Mouse (Mus musculus) activated CD4-positive, CD25-positive, alpha-beta regulatory T cell, adult 4 months (primary cell): ENCODE data around the gene Qars. TPM values are rescaled to one million over a fixed set of nuclear protein-coding genes. Genes with fewer than 3 reads are reported as not detected.

Source experiments
- ATAC-seq: one replicate; pipeline ENCODE4 v1.8.0; 2017
- polyA plus RNA-seq, 2 experiments: library from polyadenylated mRNA; unstranded; fragments of 100-300 nt; shearing (Covaris generic); gene quantifications; one replicate each; pipeline ENCODE4 v1.2.1; 2017

The Qars gene
- 100 to 1,000 TPM; 131 to 141 TPM for polyA plus RNA-seq

- ATAC-seq, result peak; percentile 99
Measured at GRCm38 (mm10) chr9:108507619-108508434, at the start of gene Qars. Gene Qars (plus strand): TSS chr9:108507706.

GRCm38 (mm10) chr9:108459939-108460318 is 47.6 kb upstream of the Qars start:
- no peak for ATAC-seq

GRCm38 (mm10) chr9:108460319-108461178 is 47.0 kb upstream of the Qars start, which contains the start of gene Ccdc71:
Gene Ccdc71 (plus strand): TSS chr9:108460527.
- peak; percentile 90 for ATAC-seq

DNA sequence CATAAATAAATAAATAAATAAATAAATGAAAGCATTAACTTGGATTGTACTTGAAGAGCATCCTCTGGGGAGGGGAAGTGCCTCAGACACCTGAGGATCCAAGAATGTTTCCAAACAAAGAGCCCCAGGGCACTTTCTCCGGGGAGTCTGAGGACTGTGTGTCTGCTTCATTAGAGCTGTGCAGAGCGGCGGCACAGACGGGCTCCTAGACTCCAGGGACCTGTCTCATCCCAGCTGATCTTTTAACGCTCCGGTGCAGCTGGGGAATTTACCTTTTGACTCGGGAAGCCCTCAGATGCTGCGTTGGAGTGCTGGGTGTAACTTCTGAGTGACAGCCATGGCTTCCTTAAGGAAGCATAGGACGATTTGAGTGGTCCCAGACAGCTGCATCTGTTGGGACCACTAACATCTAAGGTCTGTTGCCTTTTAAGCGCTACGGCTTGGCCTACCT is 46.3 kb upstream of the Qars start, which contains the start of gene Klhdc8b:
Klhdc8b (minus strand) TSS at position 401 of the 451 bp plus-strand sequence.
- no peak for ATAC-seq

- no peak for ATAC-seq
Measured at GRCm38 (mm10) chr9:108461675-108462074, 45.8 kb upstream of the Qars start.

DNA sequence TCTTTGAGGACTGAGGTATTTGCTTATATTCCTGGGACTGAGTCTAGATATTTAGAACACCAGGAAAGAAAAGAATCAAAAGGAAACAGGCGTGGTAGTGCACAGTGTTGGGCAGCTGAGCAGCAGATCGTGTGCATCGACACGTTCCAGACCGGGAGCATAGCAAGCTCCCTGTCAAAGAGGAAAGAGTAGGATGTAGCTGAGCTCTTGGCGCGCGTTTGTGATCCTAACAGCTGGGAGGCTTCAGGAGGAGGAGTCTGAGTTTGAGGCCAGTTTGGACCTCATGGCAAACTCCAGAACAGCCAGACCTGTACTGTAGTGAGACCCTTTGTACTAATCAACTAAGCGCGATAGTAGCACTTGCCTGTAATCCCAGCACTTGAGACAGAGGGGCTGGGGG is 45.3 kb upstream of the Qars start:
- ATAC-seq, result no peak

GRCm38 (mm10) chr9:108463713-108464112 is 43.8 kb upstream of the Qars start:
- no peak for ATAC-seq

GRCm38 (mm10) chr9:108466219-108466618 is 41.3 kb upstream of the Qars start:
- no peak for ATAC-seq

DNA sequence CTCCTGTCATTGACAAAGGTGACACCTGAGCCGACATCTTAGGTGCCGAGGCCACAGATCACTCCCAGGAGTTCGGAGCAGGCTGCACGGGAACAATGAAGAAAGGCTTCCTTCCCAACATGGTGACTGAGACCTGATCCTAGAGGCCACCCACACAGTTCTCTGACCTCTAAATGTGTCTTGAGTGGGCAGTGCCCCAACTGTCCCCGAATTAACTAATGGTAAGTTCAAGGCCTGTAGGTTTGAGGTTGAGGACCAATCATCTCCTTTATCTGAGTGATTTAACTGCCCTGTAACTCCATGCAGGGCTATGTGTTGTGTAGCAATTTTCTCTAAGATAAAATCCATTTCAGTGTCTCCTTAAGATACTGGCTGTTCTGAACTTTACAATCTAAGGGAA is 38.1 kb upstream of the Qars start:
- ATAC-seq, result no peak

DNA sequence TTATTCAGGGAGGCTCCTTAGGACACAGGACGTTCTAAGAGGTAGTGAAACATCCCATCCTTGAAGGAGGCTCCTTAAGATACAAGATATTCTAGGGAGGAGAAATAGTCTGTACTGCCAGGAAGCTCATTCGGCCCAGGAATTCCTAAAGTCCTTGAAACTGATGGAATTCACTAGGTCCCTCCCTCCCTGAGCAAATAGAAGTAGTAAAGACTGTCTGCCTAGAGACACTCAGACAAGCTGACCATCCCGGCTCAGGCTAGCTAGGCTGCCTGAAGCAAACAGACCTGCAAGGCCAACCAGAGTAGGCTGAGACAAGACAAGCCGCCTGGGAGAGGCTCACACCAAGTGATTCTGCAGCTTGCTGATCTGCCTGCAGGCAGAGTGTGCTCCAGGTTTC is 37.7 kb upstream of the Qars start:
- ATAC-seq, result no peak

GRCm38 (mm10) chr9:108474528-108474927 is 33.0 kb upstream of the Qars start:
- ATAC-seq, result no peak

- ATAC-seq, result no peak
Measured at GRCm38 (mm10) chr9:108478638-108479156, 28.8 kb upstream of the Qars start.

DNA sequence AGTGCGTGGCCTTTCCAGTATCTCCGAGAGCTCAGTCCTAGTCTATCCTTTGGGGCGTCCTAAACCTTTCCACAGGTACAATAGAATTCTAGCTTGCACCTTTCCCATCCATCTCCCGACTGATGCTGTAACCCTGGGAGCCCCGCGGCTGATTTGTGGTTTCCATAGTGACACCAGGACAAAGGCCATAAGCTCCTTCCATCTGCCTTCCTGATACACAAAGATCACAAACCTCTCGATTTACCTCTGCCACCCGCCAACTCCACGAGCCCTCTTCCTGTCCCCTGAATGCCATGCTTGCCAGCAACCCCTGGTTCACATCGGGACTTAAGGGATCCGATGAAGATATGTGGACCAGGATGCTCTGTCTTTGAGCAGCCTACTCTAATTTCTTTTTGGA is 28.3 kb upstream of the Qars start:
- no peak for ATAC-seq

DNA sequence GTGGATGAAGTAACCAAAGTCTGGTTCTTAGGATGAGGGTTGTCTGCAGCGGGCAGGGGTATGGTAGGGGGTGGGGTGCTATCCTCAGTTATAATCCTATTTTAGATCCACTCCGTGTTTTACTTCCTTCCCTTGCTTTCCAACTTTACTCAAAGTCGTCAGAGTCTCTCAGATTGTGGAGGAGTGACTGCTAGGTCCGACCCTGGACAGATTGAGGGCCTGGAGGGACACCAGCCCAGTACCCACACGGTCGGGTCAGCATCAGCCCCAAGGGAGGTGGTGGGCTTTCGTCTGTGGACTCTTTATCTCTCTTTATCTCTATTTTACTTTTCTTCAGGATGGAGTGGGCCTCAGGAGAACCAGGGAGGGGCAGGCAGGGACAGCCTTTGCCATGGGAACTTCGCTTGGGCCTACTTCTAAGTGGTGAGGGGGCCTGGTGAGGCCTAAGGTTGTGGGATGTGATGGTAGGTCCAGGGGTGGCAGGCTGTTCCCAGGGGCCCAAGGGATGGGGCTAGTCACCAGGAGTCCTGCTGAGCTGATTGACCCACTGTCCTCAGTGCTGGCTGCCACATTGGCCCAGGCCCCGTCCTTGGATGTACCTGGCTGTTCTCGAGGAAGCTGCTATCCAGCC is 27.7 kb upstream of the Qars start, which contains the start of gene Lamb2:
Lamb2 (plus strand) TSS at position 16 of the 631 bp plus-strand sequence.
- no peak for ATAC-seq

DNA sequence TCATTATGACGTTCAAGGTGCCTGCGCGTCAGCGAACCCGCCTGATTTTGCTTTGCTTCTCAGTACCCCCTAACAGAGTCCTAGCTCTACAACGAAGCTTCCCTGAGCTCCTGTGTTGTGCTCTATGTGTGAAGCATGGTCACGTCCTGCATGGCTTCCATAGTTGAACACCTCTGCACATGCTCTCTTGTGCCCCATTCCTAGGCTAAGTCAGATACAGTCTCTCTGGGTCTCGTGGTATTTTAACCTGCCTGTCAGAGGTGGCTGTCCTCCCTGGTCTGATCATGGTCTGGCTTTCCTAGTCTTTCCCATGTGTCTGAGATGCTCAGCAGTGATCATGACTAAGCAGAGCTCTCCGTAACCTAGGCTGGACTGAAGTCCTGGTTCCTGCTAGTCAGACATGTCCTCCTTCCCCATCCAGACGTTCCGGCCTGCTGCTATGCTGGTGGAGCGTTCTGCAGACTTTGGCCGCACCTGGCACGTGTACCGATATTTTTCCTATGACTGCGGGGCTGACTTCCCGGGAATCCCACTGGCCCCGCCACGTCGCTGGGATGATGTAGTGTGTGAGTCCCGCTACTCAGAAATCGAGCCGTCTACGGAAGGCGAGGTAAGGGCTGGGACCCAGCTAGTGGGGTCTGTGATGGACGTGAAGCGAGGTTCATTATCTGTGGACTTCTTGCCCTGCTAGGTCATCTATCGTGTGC is 26.5 kb upstream of the Qars start:
- no peak for ATAC-seq

- ATAC-seq, result no peak
Measured at GRCm38 (mm10) chr9:108481520-108482210, 25.8 kb upstream of the Qars start.

DNA sequence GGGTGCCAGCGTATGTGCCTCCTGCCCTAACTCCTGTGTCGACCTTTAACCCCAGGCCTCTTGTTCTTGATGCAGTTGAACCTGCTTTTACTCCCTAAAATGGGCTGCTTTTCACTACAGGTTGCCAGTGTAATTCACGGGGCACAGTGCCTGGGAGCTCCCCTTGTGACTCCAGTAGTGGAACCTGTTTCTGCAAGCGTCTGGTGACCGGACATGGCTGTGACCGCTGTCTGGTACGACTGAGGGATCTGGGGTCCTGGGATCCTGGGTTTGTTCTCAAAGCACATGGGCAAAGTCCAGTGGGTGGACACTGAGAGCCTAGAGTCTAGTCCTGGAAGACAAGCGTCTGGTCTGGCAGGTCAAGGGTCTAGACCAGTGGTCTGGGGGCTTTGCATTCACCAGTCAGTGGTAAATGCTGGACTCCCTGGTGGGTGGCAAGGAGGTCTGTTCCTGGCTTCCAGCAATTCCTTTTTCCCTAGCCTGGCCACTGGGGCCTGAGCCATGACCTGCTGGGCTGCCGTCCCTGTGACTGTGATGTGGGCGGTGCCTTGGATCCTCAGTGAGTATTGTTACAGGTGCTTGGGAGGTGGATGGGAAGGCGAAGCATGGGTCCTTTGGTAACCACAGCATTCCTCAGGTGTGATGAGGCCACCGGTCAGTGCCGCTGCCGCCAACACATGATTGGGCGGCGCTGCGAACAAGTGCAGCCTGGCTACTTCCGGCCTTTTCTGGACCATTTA is 24.3 kb upstream of the Qars start:
- ATAC-seq, result no peak

DNA sequence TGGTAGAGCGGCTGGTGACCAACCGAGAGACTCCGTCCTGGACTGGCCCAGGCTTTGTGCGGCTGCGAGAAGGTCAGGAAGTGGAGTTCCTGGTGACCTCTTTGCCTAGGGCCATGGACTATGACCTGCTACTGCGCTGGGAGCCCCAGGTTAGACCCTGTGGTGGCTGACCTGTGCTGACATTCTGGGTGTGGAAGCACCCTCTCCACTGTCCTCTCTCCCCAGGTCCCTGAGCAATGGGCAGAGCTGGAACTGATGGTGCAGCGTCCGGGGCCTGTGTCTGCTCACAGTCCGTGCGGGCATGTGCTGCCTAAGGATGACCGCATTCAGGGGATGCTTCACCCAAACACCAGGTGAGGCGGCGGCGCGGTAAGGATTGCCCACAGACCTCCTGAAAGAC is 23.5 kb upstream of the Qars start:
- no peak for ATAC-seq

- ATAC-seq, result no peak
Measured at GRCm38 (mm10) chr9:108485301-108485875, 22.1 kb upstream of the Qars start.

DNA sequence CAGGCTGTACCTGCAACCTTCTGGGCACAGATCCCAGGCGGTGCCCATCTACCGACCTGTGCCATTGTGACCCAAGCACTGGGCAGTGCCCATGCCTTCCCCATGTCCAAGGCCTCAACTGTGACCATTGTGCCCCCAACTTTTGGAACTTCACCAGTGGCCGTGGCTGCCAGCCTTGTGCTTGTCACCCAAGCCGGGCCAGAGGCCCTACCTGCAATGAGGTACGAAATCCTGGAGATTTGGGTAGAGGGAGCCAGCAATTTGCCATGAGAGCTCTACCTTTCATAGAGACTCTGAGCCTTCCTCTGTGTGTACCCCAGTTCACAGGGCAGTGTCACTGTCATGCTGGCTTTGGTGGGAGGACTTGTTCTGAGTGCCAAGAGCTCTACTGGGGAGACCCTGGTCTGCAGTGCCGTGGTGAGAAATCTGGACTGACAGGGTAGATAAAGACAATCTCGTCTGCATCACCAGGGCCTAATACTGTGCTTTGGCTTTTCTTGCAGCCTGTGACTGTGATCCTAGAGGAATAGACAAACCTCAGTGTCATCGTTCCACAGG is 20.5 kb upstream of the Qars start:
- no peak for ATAC-seq
